Mouse (Mus musculus) intestine, postnatal 0 days (tissue): ENCODE measurements around the gene Srl. TPM values are rescaled to one million over a fixed set of nuclear protein-coding genes. Genes with fewer than 3 reads are reported as not detected.

Source experiments
- ATAC-seq: fragments of 200-750 bp; cut with Nextera tagmentation; 2 replicates; pipeline ENCODE4 v1.8.0; 2017; ENCODE audit warnings: mild to moderate bottlenecking, moderate TSS enrichment, moderate library complexity
- H3K27ac ChIP-seq: fragments of 300-500 bp; sonication (generic); 2 replicates; pipeline ENCODE4 v1.5.1; 2014; ENCODE audit warnings: mild to moderate bottlenecking, low read depth, low read length, moderate library complexity
- H3K27me3 ChIP-seq: fragments of 300-500 bp; sonication (generic); replicated peaks from 2 replicates; pipeline ENCODE4 v1.6.1; 2014; ENCODE audit warnings: low read length, mixed read lengths; ENCODE audit not compliant: control insufficient read depth, insufficient read depth
- H3K36me3 ChIP-seq: fragments of 300-500 bp; sonication (generic); 2 replicates; pipeline ENCODE4 v1.6.1; 2014; ENCODE audit warnings: mild to moderate bottlenecking, moderate library complexity; ENCODE audit not compliant: control insufficient read depth, insufficient read depth
- H3K4me1 ChIP-seq: fragments of 300-500 bp; sonication (generic); replicated peaks from 2 replicates; pipeline ENCODE4 v1.6.1; 2014; ENCODE audit warnings: antibody characterized with exemption, low read length, mixed read lengths; ENCODE audit not compliant: control insufficient read depth, insufficient read depth
- H3K4me2 ChIP-seq: fragments of 300-500 bp; sonication (generic); replicated peaks from 2 replicates; pipeline ENCODE4 v1.6.1; 2014; ENCODE audit warnings: low read depth, mild to moderate bottlenecking, moderate library complexity
- H3K4me3 ChIP-seq: fragments of 300-500 bp; sonication (generic); 2 replicates; pipeline ENCODE4 v1.5.1; 2014; ENCODE audit warnings: low read depth, low read length
- H3K9ac ChIP-seq: fragments of 300-500 bp; sonication (generic); 2 replicates; pipeline ENCODE4 v1.6.1; 2014; ENCODE audit warnings: mild to moderate bottlenecking, low read depth, low read length
- H3K9me3 ChIP-seq: fragments of 300-500 bp; sonication (generic); 2 replicates; pipeline ENCODE4 v1.6.1; 2016; ENCODE audit warnings: mixed run types; ENCODE audit not compliant: control insufficient read depth
- CTCF ChIP-seq: sonication (generic); IDR thresholded peaks from 2 replicates; pipeline ENCODE4 v1.5.1; 2016; ENCODE audit warnings: low read depth, mild to moderate bottlenecking, control low read depth, antibody characterized with exemption, moderate library complexity
- WGBS: fragments of 180-500 bp; shearing (Covaris S2); extraction: QIAGEN DNeasy Blood & Tissue Kit; methylation state at CpG from one replicate; pipeline ENCODE4 v1.1.7; 2014; 5-methylcytosine and 5-hydroxymethylcytosine counted together
- polyA plus RNA-seq: library from polyadenylated mRNA; unstranded; fragments of >200 nt; fragmentation: Nextera tagmentation; extraction: Ambion mirVana; gene quantifications from 2 replicates; pipeline ENCODE4 v1.2.1, GENCODE M21; 2015

The Srl gene
- polyA plus RNA-seq, 1 experiment from 2014 or later: 2.2 TPM

GRCm38 (mm10) chr16:4501703-4502102, 39.9 kb downstream of the Srl start:
- Histone ChIP-seq H3K9me3 (no peaks in the 10 kb centered on the region), H3K27me3 (no peaks in the 10 kb centered on the region), H3K4me3 (no peak overlapping the region), H3K36me3 (no peaks in the 10 kb centered on the region), H3K4me2 (no peak overlapping the region), H3K27ac (no peak overlapping the region), H3K4me1 (0 out of 2 replicates have a peak, but pooled peaks cover 2% of the 10 kb centered on the region), H3K9ac (no peak overlapping the region)
- no peak for ATAC-seq
- TF ChIP-seq CTCF: no peak
- 58% methylated on average over 3 of the region's 3 CpGs for WGBS

- no peak for ATAC-seq
- H3K4me2 ChIP-seq: no peak overlapping the region
- no peaks in the 10 kb centered on the region for H3K36me3 ChIP-seq
- no peak overlapping the region for H3K4me3 ChIP-seq
- H3K4me1 ChIP-seq: 0 out of 2 replicates have a peak, but pooled peaks cover 2% of the 10 kb centered on the region
- H3K9ac ChIP-seq: no peak overlapping the region
- no peak for TF ChIP-seq CTCF
- 68% methylated on average over 8 of the region's 8 CpGs for WGBS
- H3K27me3 ChIP-seq: 0 out of 2 replicates have a peak, but pooled peaks cover 1% of the 10 kb centered on the region
- H3K27ac ChIP-seq: no peak overlapping the region
- no peaks in the 10 kb centered on the region for H3K9me3 ChIP-seq
These were observed 40.8 kb downstream of the Srl start for GRCm38 (mm10) chr16:4500598-4501385.

GRCm38 (mm10) chr16:4497762-4498607, 43.6 kb downstream of the Srl start:
- Histone ChIP-seq H3K27ac (no peak overlapping the region), H3K4me3 (no peak overlapping the region), H3K9ac (no peak overlapping the region), H3K9me3 (no peaks in the 10 kb centered on the region), H3K36me3 (no peaks in the 10 kb centered on the region), H3K4me2 (no peak overlapping the region), H3K4me1 (0 out of 2 replicates have a peak, but pooled peaks cover 2% of the 10 kb centered on the region), H3K27me3 (0 out of 2 replicates have a peak, but pooled peaks cover 3% of the 10 kb centered on the region)
- no peak for TF ChIP-seq CTCF
- 41% methylated on average over 8 of the region's 8 CpGs for WGBS
- ATAC-seq: peak; percentile 70

- 91% methylated on average over 3 of the region's 3 CpGs for WGBS
- H3K36me3 ChIP-seq: no peaks in the 10 kb centered on the region; the same call in 1 of the 2 replicates
- ATAC-seq: no peak
- H3K4me2 ChIP-seq: no peak overlapping the region
- 0 out of 2 replicates have a peak, but pooled peaks cover 2% of the 10 kb centered on the region for H3K4me1 ChIP-seq
- TF ChIP-seq CTCF: no peak
- no peaks in the 10 kb centered on the region for H3K9me3 ChIP-seq
- no peak overlapping the region for H3K27ac ChIP-seq
- H3K27me3 ChIP-seq: 0 out of 2 replicates have a peak, but pooled peaks cover 3% of the 10 kb centered on the region
- H3K9ac ChIP-seq: no peak overlapping the region
- no peak overlapping the region for H3K4me3 ChIP-seq
These were observed 45.1 kb downstream of the Srl start for GRCm38 (mm10) chr16:4496470-4496869.

- no peak for TF ChIP-seq CTCF
- Histone ChIP-seq H3K27ac (no peak overlapping the region), H3K27me3 (0 out of 2 replicates have a peak, but pooled peaks cover 3% of the 10 kb centered on the region), H3K4me2 (no peak overlapping the region), H3K9me3 (no peaks in the 10 kb centered on the region), H3K9ac (no peak overlapping the region), H3K36me3 (no peaks in the 10 kb centered on the region; the same call in 1 of the 2 replicates), H3K4me3 (no peak overlapping the region), H3K4me1 (0 out of 2 replicates have a peak, but pooled peaks cover 2% of the 10 kb centered on the region)
- ATAC-seq: no peak
- 86% methylated on average over 5 of the region's 5 CpGs for WGBS
These were observed 45.8 kb downstream of the Srl start for GRCm38 (mm10) chr16:4495861-4496260.
